Mouse (Mus musculus) heart, adult 2 months (tissue): ENCODE data around the gene Usp35.

Experiments
- CTCF ChIP-seq: fragments of 200-600 bp; IDR thresholded peaks from 2 replicates; pipeline ENCODE4 v1.8.1; 2022; ENCODE audit warnings: antibody characterized with exemption, mild to moderate bottlenecking, moderate library complexity
- POLR2A ChIP-seq: fragments of 200-500 bp; IDR thresholded peaks from 2 replicates; pipeline ENCODE4 v1.6.1; 2011; ENCODE audit warnings: mild to moderate bottlenecking, low read depth, low read length, control low read depth; ENCODE audit not compliant: insufficient read depth

DNA sequence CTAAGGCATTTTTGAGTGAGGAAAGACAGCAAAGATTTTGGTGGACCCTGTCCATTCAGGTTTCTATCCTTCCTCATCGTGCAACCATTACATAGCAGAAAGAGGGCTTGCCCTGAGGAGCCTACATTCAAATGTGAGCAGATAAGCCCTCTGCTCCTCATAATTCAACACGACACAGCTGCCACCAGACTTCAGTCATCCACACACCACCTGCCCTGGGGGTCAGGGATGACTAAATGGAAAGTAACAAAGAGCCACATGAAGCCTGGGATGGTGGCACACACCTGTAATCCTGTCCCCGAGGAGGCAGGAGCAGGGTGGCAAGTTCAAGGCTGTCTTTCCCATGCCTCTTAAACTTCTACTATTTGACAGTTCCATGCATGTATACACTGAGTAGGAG, 26.0 kb upstream of the Usp35 start:
- TF ChIP-seq CTCF (no peak), POLR2A (no peak)
